Mouse (Mus musculus) E14TG2a.4 (cell line): ENCODE results near the gene Specc1l.

Source experiments
- CTCF ChIP-seq: conservative IDR thresholded peaks from 2 replicates; pipeline ENCODE4 v1.5.1; 2014; ENCODE audit warnings: low read length
- POU5F1 ChIP-seq: IDR thresholded peaks from 2 replicates; pipeline ENCODE4 v1.6.1; 2014; ENCODE audit warnings: low read length, borderline replicate concordance

DNA sequence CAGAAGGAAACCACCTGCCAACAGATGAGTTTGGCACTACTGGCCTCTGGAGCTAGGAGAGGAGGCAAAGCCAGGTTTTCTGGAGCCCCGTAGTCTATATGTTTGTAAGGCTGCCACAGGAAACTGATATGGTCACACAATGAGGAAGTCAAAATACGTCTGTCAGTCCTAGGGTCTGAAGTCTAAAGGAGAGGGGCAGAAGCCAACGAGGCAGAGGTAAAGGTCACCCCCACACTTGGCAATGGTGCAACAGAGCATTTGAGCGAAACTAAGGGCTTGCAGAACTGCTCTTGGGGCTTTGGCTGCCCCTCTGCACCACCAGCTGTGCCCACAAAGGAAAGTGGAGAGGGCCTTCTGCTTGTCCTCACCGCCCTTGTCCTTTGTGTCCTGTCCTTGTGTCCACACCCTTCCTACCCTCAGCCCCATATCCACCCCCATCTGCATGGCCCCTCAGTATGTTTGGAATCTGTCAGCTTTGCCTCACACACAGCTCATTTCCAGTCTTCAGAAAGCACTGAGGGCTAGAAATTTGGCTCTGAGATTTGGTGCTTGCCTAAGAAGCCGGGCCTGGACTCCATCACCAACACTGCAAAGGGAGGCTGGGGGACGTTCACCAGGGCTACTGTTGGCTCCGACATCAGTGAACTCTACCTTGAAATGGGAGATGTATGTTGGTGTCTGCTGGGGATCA lies 24.4 kb upstream of the Specc1l start:
- TF ChIP-seq CTCF (no peak), POU5F1 (no peak)
